Mouse (Mus musculus): ENCODE measurements at regions not wholly inside any gene's neighbourhood (a gene's known extent, or its start where the extent isn't known, plus 50 kb on each side); places are given as distances from the start of the nearest gene placed in this dataset.

GRCm38 (mm10) chr1:177616335-177617239, 113.0 kb upstream of the 1700016C15Rik start:
- no peak for DNase-seq (ENCODE audit: extremely low spot score, low spot score)

- DNase-seq (ENCODE audit: extremely low spot score, low spot score) = no peak
These were observed 109.0 kb upstream of the 1700016C15Rik start for GRCm38 (mm10) chr1:177620501-177621099.

- no peak for DNase-seq (ENCODE audit: extremely low spot score, low spot score)
These were observed 107.6 kb upstream of the 1700016C15Rik start for GRCm38 (mm10) chr1:177621854-177622590.

- no peak for DNase-seq (ENCODE audit: extremely low spot score, low spot score)
These were observed 106.3 kb upstream of the 1700016C15Rik start for GRCm38 (mm10) chr1:177623304-177623726.

GRCm38 (mm10) chr1:177623735-177624134, 105.9 kb upstream of the 1700016C15Rik start:
- no peak for DNase-seq (ENCODE audit: extremely low spot score, low spot score)

GRCm38 (mm10) chr1:177627814-177628213, 101.8 kb upstream of the 1700016C15Rik start:
- DNase-seq (ENCODE audit: extremely low spot score, low spot score) = no peak

GRCm38 (mm10) chr1:177633966-177634602, 95.5 kb upstream of the 1700016C15Rik start:
- DNase-seq (ENCODE audit: extremely low spot score, low spot score) = no peak

GRCm38 (mm10) chr1:177637061-177637460, 92.6 kb upstream of the 1700016C15Rik start:
- no peak for DNase-seq (ENCODE audit: extremely low spot score, low spot score)

- no peak for DNase-seq (ENCODE audit: extremely low spot score, low spot score)
These were observed 91.2 kb upstream of the 1700016C15Rik start for GRCm38 (mm10) chr1:177638381-177638780.

- DNase-seq (ENCODE audit: extremely low spot score, low spot score) = peak; percentile 62
These were observed 89.4 kb upstream of the 1700016C15Rik start for GRCm38 (mm10) chr1:177639931-177640846.

GRCm38 (mm10) chr1:177642712-177643467, 86.7 kb upstream of the 1700016C15Rik start:
- no peak for DNase-seq (ENCODE audit: extremely low spot score, low spot score)

GRCm38 (mm10) chr1:177643662-177644061, 86.0 kb upstream of the 1700016C15Rik start:
- DNase-seq (ENCODE audit: extremely low spot score, low spot score) = no peak

GRCm38 (mm10) chr1:177644214-177644613, 85.4 kb upstream of the 1700016C15Rik start:
- DNase-seq (ENCODE audit: extremely low spot score, low spot score) = no peak

GRCm38 (mm10) chr1:177645327-177645726, 84.3 kb upstream of the 1700016C15Rik start:
- DNase-seq (ENCODE audit: extremely low spot score, low spot score) = no peak

GRCm38 (mm10) chr1:177645897-177646535, 83.6 kb upstream of the 1700016C15Rik start:
- no peak for DNase-seq (ENCODE audit: extremely low spot score, low spot score)

GRCm38 (mm10) chr1:177647876-177648275, 81.7 kb upstream of the 1700016C15Rik start:
- no peak for DNase-seq (ENCODE audit: extremely low spot score, low spot score)

- DNase-seq (ENCODE audit: extremely low spot score, low spot score) = no peak
These were observed 80.6 kb upstream of the 1700016C15Rik start for GRCm38 (mm10) chr1:177648974-177649373.

GRCm38 (mm10) chr1:177651219-177651618, 78.4 kb upstream of the 1700016C15Rik start:
- no peak for DNase-seq (ENCODE audit: extremely low spot score, low spot score)

- no peak for DNase-seq (ENCODE audit: extremely low spot score, low spot score)
These were observed 66.5 kb upstream of the 1700016C15Rik start for GRCm38 (mm10) chr1:177663163-177663562.
